Mouse (Mus musculus) adrenal gland, adult 8-10 months (tissue): ENCODE results near the gene Tle1. TPM values are rescaled to one million over a fixed set of nuclear protein-coding genes. Genes with fewer than 3 reads are reported as not detected.

Experiments
- DNase-seq: peaks from one replicate; pipeline ENCODE4 v3.0.0; 2022
- total RNA-seq, 4 experiments: library from RNA; stranded (reverse); gene quantifications; 2 replicates each; pipeline ENCODE4 v1.2.4; 2022

Gene Tle1
- 10 to 100 TPM; 35.8 to 50.7 (median 42.2) TPM for total RNA-seq

- peak; percentile 99 for DNase-seq
These were observed at the start of gene Tle1 for GRCm38 (mm10) chr4:72200559-72201409. Gene Tle1 (minus strand): TSS chr4:72200919.

GRCm38 (mm10) chr4:72233584-72234219, 33.0 kb upstream of the Tle1 start:
- DNase-seq, result no peak

- no peak for DNase-seq
These were observed 31.5 kb upstream of the Tle1 start for GRCm38 (mm10) chr4:72232206-72232605.

- no peak for DNase-seq
These were observed 30.1 kb upstream of the Tle1 start for GRCm38 (mm10) chr4:72230832-72231231.

- no peak for DNase-seq
These were observed 20.9 kb upstream of the Tle1 start for GRCm38 (mm10) chr4:72221629-72222028.

GRCm38 (mm10) chr4:72204420-72205045, 3.8 kb upstream of the Tle1 start:
- DNase-seq, result no peak

GRCm38 (mm10) chr4:72201521-72201991, 837 bp upstream of the Tle1 start:
- DNase-seq, result peak; percentile 44

GRCm38 (mm10) chr4:72199571-72200558, 854 bp downstream of the Tle1 start:
- peak; percentile 42 for DNase-seq

GRCm38 (mm10) chr4:72198877-72199411, 1.8 kb downstream of the Tle1 start:
- peak; percentile 78 for DNase-seq

- DNase-seq, result peak; percentile 60
These were observed 2.7 kb downstream of the Tle1 start for GRCm38 (mm10) chr4:72197888-72198605.

GRCm38 (mm10) chr4:72195116-72195835, 5.4 kb downstream of the Tle1 start:
- DNase-seq, result no peak

- DNase-seq, result no peak
These were observed 7.4 kb downstream of the Tle1 start for GRCm38 (mm10) chr4:72193276-72193675.

- DNase-seq, result no peak
These were observed 16.2 kb downstream of the Tle1 start for GRCm38 (mm10) chr4:72184476-72184875.

- DNase-seq, result no peak
These were observed 18.3 kb downstream of the Tle1 start for GRCm38 (mm10) chr4:72182343-72182988.

- DNase-seq, result no peak
These were observed 24.8 kb downstream of the Tle1 start for GRCm38 (mm10) chr4:72175943-72176342.

- no peak for DNase-seq
These were observed 32.5 kb downstream of the Tle1 start for GRCm38 (mm10) chr4:72168267-72168666.

GRCm38 (mm10) chr4:72167761-72168229, 32.9 kb downstream of the Tle1 start:
- no peak for DNase-seq

GRCm38 (mm10) chr4:72167171-72167570, 33.5 kb downstream of the Tle1 start:
- no peak for DNase-seq

GRCm38 (mm10) chr4:72166561-72166960, 34.2 kb downstream of the Tle1 start:
- DNase-seq, result no peak

GRCm38 (mm10) chr4:72165765-72166164, 35.0 kb downstream of the Tle1 start:
- DNase-seq, result no peak
